Mouse (Mus musculus) mouse embryonic stem cell (cell line): ENCODE measurements around the gene Kcnab2.

ENCODE experiments used
- in situ Hi-C, 2 experiments: fragments of 300-500 bp; cut with MboI; formaldehyde crosslinking; loops; 1 replicate in 1 of 2; 3 replicates in 1 of 2; pipeline ENCODE4 v1.14.3; 2019 to 2020; ENCODE audit warnings: low sequenced_read_pairs in 2 of 2, low pct_unique_long_range_greater_than_20kb in 1 of 2, mixed read lengths in 1 of 2; ENCODE audit not compliant: unreplicated experiment in 1 of 2

Kcnab2 gene

GRCm38 (mm10) chr4:152345120-152345889 lies 132.4 kb downstream of the Kcnab2 start:
- in situ Hi-C loops: loop anchor here in 1 of 2 experiments (10.0 kb wide), 1 partner anchor 89 kb away; no protein-coding TSS in a partner anchor

- in situ Hi-C loops: loop anchor here (5.0 to 10.0 kb wide), 2 partner anchors 90 to 93 kb away; no protein-coding TSS in a partner anchor
These were observed 133.0 kb downstream of the Kcnab2 start for GRCm38 (mm10) chr4:152344651-152345050.

GRCm38 (mm10) chr4:152343296-152343695 lies 134.4 kb downstream of the Kcnab2 start:
- in situ Hi-C loops: loop anchor here (5.0 to 10.0 kb wide), 2 partner anchors 92 to 94 kb away; no protein-coding TSS in a partner anchor
